Mouse (Mus musculus): ENCODE data around the gene Gm20816. TPM values are rescaled to one million over a fixed set of nuclear protein-coding genes. Genes with fewer than 3 reads are reported as not detected.
"Not testable (repeated sequence)": the region's sequence is repeated elsewhere in the genome, so short reads cannot be mapped to it uniquely, and the experiment has no call there.

The Gm20816 gene
- total RNA-seq (2017) = not detected in 2 replicates

GRCm38 (mm10) chrY:68537655-68538054 is at the start of gene Gm20816:
Gm20816 (plus strand) TSS chrY:68537955.
- ATAC-seq (replicated peaks; ENCODE audit: low read depth, poor library complexity, severe bottlenecking) = not testable (repeated sequence)

Other genes with a start within 250 kb of the Gm20816 start
- not detected in 2 replicates for gene Gm20937, start 243.1 kb upstream of the Gm20816 start, total RNA-seq (2017)

All from common myeloid progenitor, adult 5-6 weeks (primary cell).